Mouse (Mus musculus) adrenal gland, postnatal 14 days (tissue): ENCODE results near the gene Ap2a2. TPM values are rescaled to one million over a fixed set of nuclear protein-coding genes. Genes with fewer than 3 reads are reported as not detected.

Experiments used
- DNase-seq: peaks from one replicate; pipeline ENCODE4 v3.0.0; 2021; ENCODE audit warnings: mixed read lengths
- long read RNA-seq, 2 experiments: library from polyadenylated mRNA; stranded (forward); transcript quantifications; one replicate each; pipeline ENCODE4 v2.0.0; 2021
- total RNA-seq: library from RNA; stranded (reverse); gene quantifications from 2 replicates; pipeline ENCODE4 v1.2.3, GENCODE M21; 2021

Ap2a2 gene
- 61.0 and 64.0 TPM in 2 replicates for total RNA-seq
- long read RNA-seq, experiment 1, full-length matches to known transcripts: 45 of 82 reads
- long read RNA-seq, experiment 1, partial matches to known transcripts: 9 of 82 reads
- long read RNA-seq, experiment 1, other reads (novel, unspliced or antisense): 28 of 82 reads
- long read RNA-seq, experiment 2, full-length matches to known transcripts: 39 of 80 reads
- long read RNA-seq, experiment 2, partial matches to known transcripts: 6 of 80 reads
- long read RNA-seq, experiment 2, other reads (novel, unspliced or antisense): 35 of 80 reads

- peak; percentile 97 for DNase-seq
These were observed at the start of gene Ap2a2 for GRCm38 (mm10) chr7:141561682-141562391. Gene Ap2a2 (plus strand): TSS chr7:141562173.

DNA sequence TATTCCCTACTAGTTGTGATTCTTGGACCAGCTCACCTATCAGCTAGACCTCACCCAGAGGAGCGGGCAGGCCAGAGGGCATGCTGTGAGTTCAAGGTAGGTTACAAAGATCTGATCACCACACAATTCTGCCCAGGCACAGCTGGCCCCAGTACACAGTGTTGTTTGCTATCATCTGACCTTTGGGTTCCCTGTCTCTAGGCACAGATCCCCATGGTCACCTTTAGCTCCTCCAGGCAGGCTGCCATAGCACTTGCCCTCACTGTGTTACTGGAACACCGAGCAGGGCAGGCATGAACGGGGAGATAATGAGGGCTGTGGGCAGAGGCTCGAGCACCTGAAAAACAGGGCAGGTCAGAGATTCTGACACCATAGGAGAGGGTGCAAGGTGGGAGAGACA lies 44.3 kb upstream of the Ap2a2 start:
- peak; percentile 74 for DNase-seq

DNA sequence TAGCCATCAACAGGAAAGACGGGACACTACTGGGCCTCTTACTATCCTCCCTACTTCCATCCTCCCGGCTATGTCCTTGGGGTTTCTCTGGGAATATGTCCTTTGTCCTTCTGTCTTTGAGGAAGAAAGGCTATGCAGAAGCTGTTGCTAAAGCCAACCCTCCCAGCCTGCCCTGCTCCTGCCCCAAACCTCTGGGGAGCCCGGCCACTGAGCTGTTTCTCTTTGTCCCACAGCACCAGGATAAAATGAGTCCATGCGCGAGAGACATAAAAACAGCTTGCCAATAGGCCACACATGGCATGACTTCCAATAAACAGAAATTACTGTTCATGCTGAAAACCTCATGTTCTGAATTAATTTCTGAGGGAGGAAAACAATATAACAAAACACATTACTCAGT lies 43.7 kb upstream of the Ap2a2 start:
- DNase-seq: peak; percentile 52

DNA sequence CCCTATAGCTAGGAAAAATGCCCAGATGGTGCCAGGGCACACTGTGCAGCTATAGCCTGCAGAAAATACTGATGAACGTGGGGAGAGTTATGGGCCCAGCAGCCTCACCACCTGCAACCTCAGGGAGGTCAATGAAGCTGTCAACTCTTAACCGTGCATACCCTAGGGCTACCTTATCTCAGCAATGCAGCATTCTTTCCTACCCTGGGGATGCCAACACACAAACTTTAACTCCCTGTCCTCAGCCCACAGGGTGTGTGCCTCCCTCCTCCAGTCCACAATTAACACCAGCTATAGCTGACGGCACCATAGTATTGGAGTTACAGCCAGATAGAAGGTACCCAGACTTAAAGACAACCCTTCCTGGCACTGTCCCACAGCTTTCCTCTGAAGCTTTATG lies 43.0 kb upstream of the Ap2a2 start:
- DNase-seq: no peak

DNA sequence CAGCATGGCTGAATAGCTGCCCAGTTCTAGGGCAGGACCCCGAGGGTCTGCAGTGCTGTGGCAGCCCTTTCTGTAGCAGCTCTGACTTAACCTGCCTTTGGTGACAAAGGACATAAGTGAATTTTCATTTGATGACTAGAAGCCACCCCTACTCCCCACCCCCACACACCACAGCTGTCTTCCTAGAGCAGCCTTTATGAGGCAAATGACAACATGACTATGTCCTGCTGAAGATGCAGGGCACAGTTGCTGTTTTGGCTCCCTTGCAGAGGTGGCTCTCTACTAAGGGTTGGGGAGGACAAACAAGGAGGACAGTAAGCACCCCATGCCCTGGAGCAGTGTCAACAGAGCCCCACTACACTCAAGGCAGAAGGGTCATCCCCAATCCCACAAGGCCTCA lies 42.2 kb upstream of the Ap2a2 start:
- DNase-seq: no peak

- no peak for DNase-seq
These were observed 39.0 kb upstream of the Ap2a2 start for GRCm38 (mm10) chr7:141523007-141523406.

DNA sequence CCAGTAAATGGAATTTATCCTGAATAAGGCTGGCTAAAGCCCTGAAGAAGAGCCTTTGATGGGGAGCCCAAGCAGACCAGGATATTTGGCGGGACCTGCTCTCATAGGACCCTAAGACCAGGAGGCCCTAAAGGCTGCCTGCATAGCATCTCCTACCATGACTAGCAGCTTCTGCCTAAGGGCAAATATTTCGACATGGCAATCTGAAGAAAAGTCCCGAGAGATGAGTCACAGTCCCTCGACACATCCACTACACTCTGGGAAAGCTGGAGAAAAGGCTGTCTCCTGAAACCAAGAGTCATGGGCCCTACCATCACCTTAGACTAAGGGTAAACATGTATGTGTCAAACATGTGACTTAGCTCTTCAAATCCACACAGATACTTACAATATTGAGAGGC lies 37.7 kb upstream of the Ap2a2 start:
- no peak for DNase-seq

DNA sequence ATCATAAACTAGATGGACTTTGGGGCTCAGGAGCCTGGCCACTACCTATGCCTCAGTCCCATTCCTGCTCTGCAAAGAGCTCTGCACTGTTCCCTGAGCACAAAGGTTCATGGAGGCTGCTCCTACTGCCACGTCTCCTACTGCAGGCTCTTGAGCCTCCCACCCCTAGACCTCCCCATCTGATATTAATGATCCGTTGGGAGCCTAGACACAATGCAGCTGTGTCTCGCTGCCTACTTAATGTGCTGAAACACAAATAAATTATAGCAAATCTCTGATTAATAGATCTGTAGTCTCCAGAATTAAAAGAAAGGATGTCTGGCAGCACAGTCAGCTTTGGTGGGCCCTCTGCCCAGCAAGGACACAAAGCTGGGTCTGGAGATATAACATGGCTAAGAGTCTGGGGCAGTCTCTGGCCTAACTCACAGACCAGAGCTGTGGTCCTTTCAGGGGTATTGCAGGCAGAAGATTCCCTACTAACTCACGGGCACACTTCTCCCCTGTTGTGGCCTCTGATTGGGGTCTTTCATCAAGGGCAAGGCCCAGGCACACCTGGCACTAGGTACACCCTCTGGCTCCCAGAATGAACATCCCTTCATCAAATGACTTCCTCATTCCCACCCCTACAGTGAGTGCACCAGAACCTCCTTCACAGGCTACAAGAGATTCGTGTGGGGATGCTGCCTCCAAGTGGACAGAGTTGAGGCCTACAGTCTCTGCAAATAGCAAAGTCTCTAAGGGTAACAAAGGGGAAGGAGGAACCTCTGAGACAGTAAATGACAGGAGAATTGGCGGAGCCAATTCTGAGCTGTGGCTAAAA lies 37.0 kb upstream of the Ap2a2 start:
- DNase-seq: peak; percentile 85

- no peak for DNase-seq
These were observed 36.4 kb upstream of the Ap2a2 start for GRCm38 (mm10) chr7:141525580-141525925.

DNA sequence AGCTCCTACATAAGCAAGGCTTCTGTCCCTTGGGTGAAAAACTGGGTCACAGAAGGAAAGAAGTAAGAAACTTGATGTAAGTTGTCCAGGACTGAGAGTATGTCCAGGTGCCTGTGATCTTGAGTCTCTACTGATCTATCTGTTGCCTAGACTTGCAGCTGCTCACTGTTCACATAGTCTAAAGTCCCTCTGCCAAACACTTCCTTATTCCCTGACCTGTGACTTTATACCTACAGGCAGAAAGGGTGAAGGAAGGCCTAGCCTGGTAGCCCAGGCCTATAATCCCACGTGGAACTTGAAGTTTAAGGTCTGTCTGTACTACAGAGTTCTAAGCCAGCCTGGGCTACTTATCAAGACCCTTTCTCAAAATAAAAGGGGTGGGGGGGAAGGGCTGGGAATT lies 26.4 kb upstream of the Ap2a2 start:
- DNase-seq: no peak

GRCm38 (mm10) chr7:141538852-141539555 lies 23.0 kb upstream of the Ap2a2 start:
- DNase-seq: peak; percentile 30

- DNase-seq: peak; percentile 99
These were observed 22.2 kb upstream of the Ap2a2 start, which contains the start of gene Chid1 for GRCm38 (mm10) chr7:141539556-141540311. Gene Chid1 (minus strand): TSS chr7:141539857.

- peak; percentile 55 for DNase-seq
These were observed 21.5 kb upstream of the Ap2a2 start for GRCm38 (mm10) chr7:141540312-141541081.

- no peak for DNase-seq
These were observed 20.3 kb upstream of the Ap2a2 start for GRCm38 (mm10) chr7:141541681-141542080.

DNA sequence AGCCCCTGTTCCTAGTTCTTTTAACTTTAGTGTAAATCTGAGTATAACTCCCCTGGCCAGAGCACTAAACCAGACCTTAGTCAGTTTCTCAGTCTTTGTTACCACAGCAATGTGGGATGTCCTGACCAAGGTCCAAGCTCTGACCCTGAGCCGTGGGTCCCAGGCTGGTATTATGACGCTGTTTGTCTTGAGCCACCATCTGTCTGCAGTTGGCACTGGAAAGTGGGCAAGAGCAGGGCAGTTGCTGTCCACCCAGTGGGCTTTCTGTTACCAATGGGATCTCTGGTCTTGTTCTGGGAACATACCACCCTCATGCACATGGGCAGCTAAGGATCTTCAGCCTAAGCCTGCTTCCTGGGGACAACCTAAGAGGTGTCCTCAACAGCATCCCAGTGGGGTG lies 19.4 kb upstream of the Ap2a2 start:
- no peak for DNase-seq

GRCm38 (mm10) chr7:141544654-141545053 lies 17.3 kb upstream of the Ap2a2 start:
- no peak for DNase-seq

- DNase-seq: no peak
These were observed 12.4 kb upstream of the Ap2a2 start for GRCm38 (mm10) chr7:141549432-141550061.

GRCm38 (mm10) chr7:141550464-141550863 lies 11.5 kb upstream of the Ap2a2 start:
- DNase-seq: no peak

GRCm38 (mm10) chr7:141558329-141558776 lies 3.6 kb upstream of the Ap2a2 start:
- DNase-seq: no peak

GRCm38 (mm10) chr7:141558946-141559345 lies 3.0 kb upstream of the Ap2a2 start:
- DNase-seq: no peak
